Mouse (Mus musculus): ENCODE measurements around the gene 4933402E13Rik. TPM values are rescaled to one million over a fixed set of nuclear protein-coding genes. Genes with fewer than 3 reads are reported as not detected.

Gene 4933402E13Rik
- not detected for total RNA-seq (2021)
- long read RNA-seq, result 0 reads

GRCm38 (mm10) chrX:62283199-62283598 lies at the start of gene 4933402E13Rik:
Gene 4933402E13Rik, plus strand, starts transcription at chrX:62283499.
- DNase-seq (ENCODE audit: low spot score in 2 of 2), result no peak

Other genes with a start within 250 kb of the 4933402E13Rik start
- gene 4931400O07Rik, start 184.5 kb downstream of the 4933402E13Rik start, total RNA-seq (2021), result not detected